Mouse (Mus musculus) MEL (cell line): ENCODE data around the gene Cwc27. TPM values are rescaled to one million over a fixed set of nuclear protein-coding genes. Genes with fewer than 3 reads are reported as not detected.

Experiments used
- DNase-seq: peaks from one replicate; pipeline ENCODE4 v3.0.0; 2011; ENCODE audit warnings: low read depth, low spot score
- H3K27ac ChIP-seq: 2 replicates; pipeline ENCODE4 v1.5.1; 2012; ENCODE audit warnings: low read depth, mild to moderate bottlenecking, control low read depth, low read length, moderate library complexity; ENCODE audit not compliant: control insufficient read depth
- H3K27me3 ChIP-seq, 2 experiments: fragments of 150-350 bp in 1 of 2; sonication (generic) in 1 of 2; 2 replicates each; pipeline ENCODE4 v1.6.1; 2012; ENCODE audit warnings: low read length in 2 of 2, mild to moderate bottlenecking in 2 of 2, improper control_type of control experiment in 1 of 2, moderate library complexity in 1 of 2; ENCODE audit not compliant: insufficient read depth in 2 of 2, control insufficient read depth in 1 of 2
- H3K36me3 ChIP-seq, 2 experiments: 2 replicates each; pipeline ENCODE4 v1.6.1; 2012 to 2014; ENCODE audit warnings: low read length in 2 of 2, improper control_type of control experiment in 1 of 2, inconsistent platforms in 1 of 2, mild to moderate bottlenecking in 1 of 2; ENCODE audit not compliant: insufficient read depth in 2 of 2, control insufficient read depth in 1 of 2
- H3K4me1 ChIP-seq, 2 experiments: fragments of 150-350 bp in 1 of 2; sonication (generic) in 1 of 2; 2 replicates each; pipeline ENCODE4 v1.6.1; 2012; ENCODE audit warnings: low read length in 2 of 2, improper control_type of control experiment in 1 of 2, mild to moderate bottlenecking in 1 of 2; ENCODE audit not compliant: insufficient read depth in 2 of 2, control insufficient read depth in 1 of 2
- H3K4me3 ChIP-seq, 2 experiments: fragments of 150-350 bp in 1 of 2; sonication (generic) in 1 of 2; 2 replicates each; pipeline ENCODE4 v1.5.1; 2012; ENCODE audit warnings: low read depth in 2 of 2, low read length in 2 of 2, mild to moderate bottlenecking in 2 of 2, moderate library complexity in 2 of 2, control low read depth in 1 of 2, improper control_type of control experiment in 1 of 2; ENCODE audit not compliant: control insufficient read depth in 1 of 2, insufficient read depth in 1 of 2
- H3K79me2 ChIP-seq: 2 replicates; pipeline ENCODE4 v1.6.1; 2012; ENCODE audit warnings: mild to moderate bottlenecking, low read length, moderate library complexity; ENCODE audit not compliant: control insufficient read depth, poor library complexity, insufficient read depth
- H3K9ac ChIP-seq: 2 replicates; pipeline ENCODE4 v1.6.1; 2012; ENCODE audit warnings: low read depth, mild to moderate bottlenecking, control low read depth, low read length, moderate library complexity; ENCODE audit not compliant: control insufficient read depth, poor library complexity, severe bottlenecking
- H3K9me3 ChIP-seq: fragments of 150-350 bp; sonication (generic); replicated peaks from 2 replicates; pipeline ENCODE4 v1.6.1; 2012; ENCODE audit warnings: mild to moderate bottlenecking, low read length, improper control_type of control experiment, moderate library complexity; ENCODE audit not compliant: insufficient read depth
- BHLHE40 ChIP-seq: IDR thresholded peaks from 2 replicates; pipeline ENCODE4 v1.6.1; 2012; ENCODE audit warnings: low read depth, mild to moderate bottlenecking, inconsistent platforms, low read length, improper control_type of control experiment, borderline replicate concordance
- CHD1 ChIP-seq: IDR thresholded peaks from 2 replicates; pipeline ENCODE4 v1.6.1; 2012; ENCODE audit warnings: low read depth, mild to moderate bottlenecking, inconsistent platforms, low read length, improper control_type of control experiment
- CHD2 ChIP-seq: IDR thresholded peaks from 2 replicates; pipeline ENCODE4 v1.6.1; 2011; ENCODE audit warnings: low read length, improper control_type of control experiment
- CTCF ChIP-seq, 3 experiments: IDR thresholded peaks in 2 of 3; conservative IDR thresholded peaks in 1 of 3; 2 replicates each; pipeline ENCODE4 v1.5.1; 2011 to 2012; ENCODE audit warnings: low read length in 3 of 3, low read depth in 2 of 3, mild to moderate bottlenecking in 2 of 3, improper control_type of control experiment in 1 of 3, inconsistent platforms in 1 of 3, mixed read lengths in 1 of 3, moderate library complexity in 1 of 3; ENCODE audit not compliant: control insufficient read depth in 1 of 3, insufficient read depth in 1 of 3, poor library complexity in 1 of 3, severe bottlenecking in 1 of 3
- E2F4 ChIP-seq: IDR thresholded peaks from 2 replicates; pipeline ENCODE4 v1.6.1; 2011; ENCODE audit warnings: low read depth, low read length, improper control_type of control experiment, borderline replicate concordance
- ELF1 ChIP-seq: IDR thresholded peaks from 2 replicates; pipeline ENCODE4 v1.6.1; 2014; ENCODE audit warnings: low read depth, mild to moderate bottlenecking, inconsistent platforms, low read length, improper control_type of control experiment, moderate library complexity
- EP300 ChIP-seq, 2 experiments: IDR thresholded peaks; 2 replicates each; pipeline ENCODE4 v1.6.1; 2011; ENCODE audit warnings: improper control_type of control experiment in 2 of 2, low read length in 2 of 2, low read depth in 1 of 2, mild to moderate bottlenecking in 1 of 2
- ETS1 ChIP-seq: IDR thresholded peaks from 2 replicates; pipeline ENCODE4 v1.6.1; 2012; ENCODE audit warnings: low read depth, mild to moderate bottlenecking, inconsistent platforms, low read length, improper control_type of control experiment, moderate library complexity
- GATA1 ChIP-seq: IDR thresholded peaks from 2 replicates; pipeline ENCODE4 v1.6.1; 2011; ENCODE audit warnings: low read depth, low read length, improper control_type of control experiment
- HCFC1 ChIP-seq: IDR thresholded peaks from 2 replicates; pipeline ENCODE4 v1.6.1; 2012; ENCODE audit warnings: low read depth, mild to moderate bottlenecking, inconsistent platforms, low read length, improper control_type of control experiment, moderate library complexity
- JUND ChIP-seq: IDR thresholded peaks from 2 replicates; pipeline ENCODE4 v1.6.1; 2011; ENCODE audit warnings: low read depth, mild to moderate bottlenecking, improper control_type of control experiment, low read length
- KAT2A ChIP-seq: conservative IDR thresholded peaks from 2 replicates; pipeline ENCODE4 v1.6.1; 2012; ENCODE audit warnings: low read depth, low read length, improper control_type of control experiment, inconsistent platforms
- MAFK ChIP-seq: IDR thresholded peaks from 2 replicates; pipeline ENCODE4 v1.6.1; 2011; ENCODE audit warnings: low read depth, mild to moderate bottlenecking, low read length, improper control_type of control experiment, borderline replicate concordance
- MAX ChIP-seq: IDR thresholded peaks from 2 replicates; pipeline ENCODE4 v1.6.1; 2011; ENCODE audit warnings: low read length, improper control_type of control experiment
- MAZ ChIP-seq: IDR thresholded peaks from 2 replicates; pipeline ENCODE4 v1.6.1; 2012; ENCODE audit warnings: low read depth, mild to moderate bottlenecking, inconsistent platforms, low read length, improper control_type of control experiment
- MEF2A ChIP-seq: IDR thresholded peaks from 2 replicates; pipeline ENCODE4 v1.6.1; 2014; ENCODE audit warnings: low read depth, mild to moderate bottlenecking, inconsistent platforms, low read length, improper control_type of control experiment; ENCODE audit not compliant: poor library complexity, insufficient replicate concordance, severe bottlenecking; ENCODE audit errors: extremely low read depth
- MXI1 ChIP-seq: IDR thresholded peaks from 2 replicates; pipeline ENCODE4 v1.6.1; 2011; ENCODE audit warnings: mild to moderate bottlenecking, low read depth, low read length, improper control_type of control experiment
- MYB ChIP-seq: IDR thresholded peaks from 2 replicates; pipeline ENCODE4 v1.6.1; 2011; ENCODE audit warnings: mild to moderate bottlenecking, low read depth, low read length, improper control_type of control experiment
- MYC ChIP-seq: IDR thresholded peaks from 2 replicates; pipeline ENCODE4 v1.6.1; 2011; ENCODE audit warnings: low read depth, mild to moderate bottlenecking, low read length, improper control_type of control experiment, moderate library complexity
- NELFE ChIP-seq: IDR thresholded peaks from 2 replicates; pipeline ENCODE4 v1.6.1; 2011; ENCODE audit warnings: low read depth, low read length, improper control_type of control experiment
- NRF1 ChIP-seq: IDR thresholded peaks from 2 replicates; pipeline ENCODE4 v1.6.1; 2014; ENCODE audit warnings: low read depth, mild to moderate bottlenecking, inconsistent platforms, low read length, improper control_type of control experiment, moderate library complexity; ENCODE audit not compliant: poor library complexity, insufficient read depth, severe bottlenecking
- POLR2A ChIP-seq, 2 experiments: IDR thresholded peaks; 2 replicates each; pipeline ENCODE4 v1.6.1; 2011 to 2012; ENCODE audit warnings: low read length in 2 of 2, mild to moderate bottlenecking in 2 of 2, control low read depth in 1 of 2, improper control_type of control experiment in 1 of 2, low read depth in 1 of 2, moderate library complexity in 1 of 2; ENCODE audit not compliant: control insufficient read depth in 1 of 2, insufficient read depth in 1 of 2, poor library complexity in 1 of 2
- POLR2AphosphoS2 ChIP-seq: IDR thresholded peaks from 2 replicates; pipeline ENCODE4 v1.6.1; 2011; ENCODE audit warnings: low read length, improper control_type of control experiment
- POLR2AphosphoS5 ChIP-seq: IDR thresholded peaks from 2 replicates; pipeline ENCODE4 v1.6.1; 2012; ENCODE audit warnings: low read depth, borderline replicate concordance, mild to moderate bottlenecking, inconsistent platforms, low read length, moderate library complexity, mixed read lengths
- RAD21 ChIP-seq: IDR thresholded peaks from 2 replicates; pipeline ENCODE4 v1.6.1; 2011; ENCODE audit warnings: mild to moderate bottlenecking, low read depth, low read length, improper control_type of control experiment
- RCOR1 ChIP-seq: IDR thresholded peaks from 2 replicates; pipeline ENCODE4 v1.6.1; 2012; ENCODE audit warnings: low read depth, mild to moderate bottlenecking, inconsistent platforms, low read length, improper control_type of control experiment
- SIN3A ChIP-seq: IDR thresholded peaks from 2 replicates; pipeline ENCODE4 v1.6.1; 2012; ENCODE audit warnings: low read length, improper control_type of control experiment, inconsistent platforms
- SMC3 ChIP-seq: IDR thresholded peaks from 2 replicates; pipeline ENCODE4 v1.6.1; 2011; ENCODE audit warnings: low read depth, low read length, improper control_type of control experiment
- TAL1 ChIP-seq: IDR thresholded peaks from 2 replicates; pipeline ENCODE4 v1.6.1; 2012; ENCODE audit warnings: mild to moderate bottlenecking, inconsistent platforms, low read length, moderate library complexity, mixed read lengths
- TBP ChIP-seq: IDR thresholded peaks from 2 replicates; pipeline ENCODE4 v1.8.0; 2011; ENCODE audit warnings: low read depth, low read length, improper control_type of control experiment
- TCF12 ChIP-seq: IDR thresholded peaks from 2 replicates; pipeline ENCODE4 v1.6.1; 2014; ENCODE audit warnings: low read depth, mild to moderate bottlenecking, inconsistent platforms, low read length, improper control_type of control experiment, moderate library complexity
- UBTF ChIP-seq: IDR thresholded peaks from 2 replicates; pipeline ENCODE4 v1.6.1; 2012; ENCODE audit warnings: low read depth, mild to moderate bottlenecking, inconsistent platforms, low read length, improper control_type of control experiment, moderate library complexity, borderline replicate concordance; ENCODE audit not compliant: insufficient read depth
- USF1 ChIP-seq: IDR thresholded peaks from 2 replicates; pipeline ENCODE4 v1.6.1; 2014; ENCODE audit warnings: low read depth, mild to moderate bottlenecking, inconsistent platforms, low read length, improper control_type of control experiment, moderate library complexity
- USF2 ChIP-seq, 2 experiments: IDR thresholded peaks; 2 replicates each; pipeline ENCODE4 v1.6.1; 2011 to 2012; ENCODE audit warnings: improper control_type of control experiment in 2 of 2, low read length in 2 of 2, borderline replicate concordance in 1 of 2, inconsistent platforms in 1 of 2, low read depth in 1 of 2, mild to moderate bottlenecking in 1 of 2; ENCODE audit not compliant: insufficient read depth in 1 of 2
- ZC3H11A ChIP-seq: IDR thresholded peaks from 2 replicates; pipeline ENCODE4 v1.6.1; 2012; ENCODE audit warnings: low read depth, mild to moderate bottlenecking, inconsistent platforms, low read length, improper control_type of control experiment
- ZKSCAN1 ChIP-seq: IDR thresholded peaks from 2 replicates; pipeline ENCODE4 v1.6.1; 2012; ENCODE audit warnings: low read depth, mild to moderate bottlenecking, inconsistent platforms, low read length, improper control_type of control experiment, moderate library complexity
- ZMIZ1 ChIP-seq: IDR thresholded peaks from 2 replicates; pipeline ENCODE4 v1.6.1; 2012; ENCODE audit warnings: low read depth, mild to moderate bottlenecking, inconsistent platforms, low read length, improper control_type of control experiment, moderate library complexity
- ZNF384 ChIP-seq: IDR thresholded peaks from 2 replicates; pipeline ENCODE4 v1.6.1; 2012; ENCODE audit warnings: low read depth, mild to moderate bottlenecking, inconsistent platforms, low read length, improper control_type of control experiment
- polyA plus RNA-seq, 2 experiments: library from polyadenylated mRNA; stranded (reverse) in 1 of 2; unstranded in 1 of 2; fragments of >175 nt in 1 of 2; fragments of >200 nt in 1 of 2; gene quantifications; 2 replicates each; pipeline versions ENCODE4 v1.2.1 to v1.2.4; 2012; ENCODE audit warnings: low replicate concordance in 2 of 2, low read depth in 1 of 2; ENCODE audit not compliant: insufficient read length in 2 of 2, insufficient read depth in 1 of 2, missing spikeins in 1 of 2
- total RNA-seq: library from RNA; depleted of rRNA; stranded (reverse); fragments of 300-350 nt; gene quantifications from 2 replicates; pipeline ENCODE4 v1.2.3, GENCODE M21; 2012

Cwc27 gene
- total and polyA plus RNA-seq, 3 experiments, result 18.3 to 22.0 TPM; not detected in 1

DNA sequence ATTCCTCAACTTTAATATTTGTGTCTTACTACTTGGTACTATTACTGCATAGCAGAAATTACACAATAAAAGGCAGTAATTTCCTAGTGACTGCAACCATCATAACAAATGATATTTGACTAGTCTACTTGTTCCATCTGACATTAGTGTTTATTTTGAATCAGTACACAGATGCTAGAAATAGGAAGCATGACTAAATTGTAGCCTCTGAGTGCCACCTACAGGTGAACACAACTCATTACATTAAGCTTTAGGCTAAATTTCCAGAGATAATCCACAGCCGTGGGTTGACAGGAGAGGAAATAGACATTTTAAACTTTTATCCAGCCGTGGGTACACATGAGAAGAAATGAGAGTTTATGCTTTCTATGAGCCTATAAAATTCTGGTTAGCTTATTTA lies 27.3 kb downstream of the Cwc27 start:
- H3K79me2 ChIP-seq, result no peaks in the 10 kb centered on the region
- 0 out of 4 replicates have a peak, but pooled peaks cover 0 to 1% of the 10 kb centered on the region in 2 experiments for H3K36me3 ChIP-seq
- no peak overlapping the region for H3K9ac ChIP-seq
- no peaks in the 10 kb centered on the region for H3K9me3 ChIP-seq
- no peaks in the 10 kb centered on the region for H3K27me3 ChIP-seq
- no peak overlapping the region for H3K27ac ChIP-seq
- DNase-seq, result peak; percentile 70
- no peak overlapping the region for H3K4me3 ChIP-seq
- no peaks in the 10 kb centered on the region for H3K4me1 ChIP-seq
- TF ChIP-seq ETS1 (no peak), MAZ (no peak), USF2 (IDR thresholded peaks at IDR 0.05; ENCODE audit: borderline replicate concordance in 1 of 2, insufficient read depth in 1 of 2, low read depth in 1 of 2, low read length in 2 of 2) (no peak), MEF2A (no peak), SIN3A (peak; percentile 45; the same call in 1 of the 2 replicates), MAFK (no peak), TAL1 (no peak), ZNF384 (no peak), ELF1 (no peak), HCFC1 (no peak), RCOR1 (no peak), UBTF (no peak), BHLHE40 (no peak), ZC3H11A (peak; percentile 85), RAD21 (peak; percentile 95), SMC3 (peak; percentile 89), CHD1 (no peak), MYB (no peak), MXI1 (no peak), POLR2A (IDR thresholded peaks at IDR 0.05; ENCODE audit: control insufficient read depth in 1 of 2, insufficient read depth in 1 of 2, low read depth in 1 of 2, low read length in 2 of 2, poor library complexity in 1 of 2) (no peak), EP300 (IDR thresholded peaks at IDR 0.05; ENCODE audit: low read depth in 1 of 2, low read length in 2 of 2) (no peak), TCF12 (no peak), ZMIZ1 (no peak), NRF1 (no peak), NELFE (no peak), TBP (no peak), CTCF (IDR thresholded peaks at IDR 0.05 in 2 of 3, conservative IDR thresholded peaks at IDR 0.05 in 1 of 3; ENCODE audit: control insufficient read depth in 1 of 3, insufficient read depth in 1 of 3, low read depth in 2 of 3, low read length in 3 of 3, poor library complexity in 1 of 3, severe bottlenecking in 1 of 3) (peak in 2 of 3 experiments; percentile 60 to 88; a peak in 3 of 6 replicates), GATA1 (no peak), POLR2AphosphoS2 (no peak), E2F4 (no peak), KAT2A (no peak), MAX (no peak), MYC (peak; percentile 28; the same call in 1 of the 2 replicates), ZKSCAN1 (no peak), USF1 (no peak), POLR2AphosphoS5 (no peak), JUND (no peak), CHD2 (no peak)
